Comparison of ENCODE assay signal across 9 mouse cellular contexts in the genomic region with DNA sequence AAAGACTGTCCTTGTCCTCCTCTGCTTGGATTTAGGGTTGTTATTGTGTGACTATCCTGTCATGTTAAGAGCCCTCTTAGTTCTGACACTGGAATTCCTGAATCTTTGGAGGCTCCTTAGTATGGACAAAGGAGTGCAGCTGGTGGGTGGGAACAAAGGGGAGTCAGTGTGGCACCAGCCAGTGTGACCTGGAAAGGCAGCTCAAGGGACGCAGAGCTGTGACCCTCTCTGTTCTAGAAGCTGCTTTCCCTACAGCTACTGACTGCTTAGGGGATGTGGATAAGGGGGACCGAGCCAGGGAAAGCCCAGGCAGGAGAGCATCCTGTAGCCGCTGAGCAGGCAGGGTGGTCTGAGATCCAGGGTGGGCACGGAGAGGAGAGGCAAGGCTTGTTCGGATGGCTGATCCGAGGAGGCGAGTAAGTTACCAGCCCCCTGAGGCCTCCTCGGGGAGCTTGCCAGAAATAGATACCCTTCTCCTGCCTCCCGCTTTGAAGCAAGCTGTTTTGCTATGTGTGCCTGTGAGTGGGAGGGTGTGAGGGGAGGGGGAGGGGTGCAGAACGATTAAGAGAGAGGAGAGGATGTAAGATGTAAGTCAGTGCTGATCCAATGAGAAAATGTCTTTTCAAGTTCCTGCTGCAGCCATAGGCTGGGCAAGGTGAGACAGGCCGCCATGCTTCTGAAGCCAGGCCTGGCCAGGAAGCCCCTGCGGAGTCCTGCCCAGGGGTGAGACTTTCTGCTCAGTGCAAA.
DNase-seq lines count a peak whose midpoint lies in the region; ATAC-seq lines count a peak whose summit lies in the region.
"Had no signal": no experiment of that assay in that cellular context is flagged by ENCODE, and none has a peak within 500 bp of the region (broad histone marks: within the 10 kb centered on the region; RNA-seq: fewer than 3 reads in every experiment).

No protein-coding gene starts in this region.

- peak overlapping the region; percentile 59 for H3K4me2 ChIP-seq in heart, embryonic 13.5 days

- peak overlapping the region; percentile 13; the same call in 1 of the 2 replicates for H3K4me3 ChIP-seq in heart, embryonic 13.5 days
- peak overlapping the region; percentile 27 for H3K4me3 ChIP-seq in midbrain, embryonic 10.5 days
- H3K4me3 ChIP-seq: erythroblast, embryonic 14.5 days had no signal

- 14% methylated on average over 12 of the region's 12 CpGs for WGBS in heart, embryonic 13.5 days
- WGBS in midbrain, embryonic 10.5 days, result 16% methylated on average over 12 of the region's 12 CpGs

- peak; percentile 48; the same call in 1 of the 2 replicates for ATAC-seq in heart, embryonic 13.5 days (ENCODE audit: extremely low read depth, insufficient number of reproducible peaks, low FRiP score, low TSS enrichment)
- ATAC-seq in frontal cortex, adult (ENCODE audit: low TSS enrichment), result peak; percentile 80

- H3K9ac ChIP-seq in heart, embryonic 13.5 days, result peak overlapping the region; percentile 74

- no peaks in the 10 kb centered on the region for H3K36me3 ChIP-seq in heart, embryonic 13.5 days
- H3K36me3 ChIP-seq in midbrain, embryonic 10.5 days, result no peaks in the 10 kb centered on the region

- no peaks in the 10 kb centered on the region for H3K9me3 ChIP-seq in heart, embryonic 13.5 days
- no peaks in the 10 kb centered on the region for H3K9me3 ChIP-seq in midbrain, embryonic 10.5 days (replicated peaks)

- peak overlapping the region; percentile 87 for H3K27ac ChIP-seq in heart, embryonic 13.5 days (replicated peaks)
- peak overlapping the region; percentile 75 for H3K27ac ChIP-seq in midbrain, embryonic 10.5 days (replicated peaks)

- H3K27me3 ChIP-seq in heart, embryonic 13.5 days (replicated peaks), result no peaks in the 10 kb centered on the region
- peaks cover 55% of the 10 kb centered on the region for H3K27me3 ChIP-seq in midbrain, embryonic 10.5 days (ENCODE audit: low read depth, poor library complexity, severe bottlenecking)

- DNase-seq in heart, postnatal 36 days, result no peak
- DNase-seq in cerebellum, postnatal 10 days, result peak; percentile 88 to 93
- DNase-seq in midbrain, embryonic 10.5 days (ENCODE audit: low spot score), result peak; percentile 45
- peak; percentile 41 for DNase-seq in thymus, postnatal 4 days
- DNase-seq in urinary bladder, postnatal 14 days (ENCODE audit: low spot score), result no peak
- DNase-seq in kidney, adult 11 months, result no peak

- intact Hi-C loops in heart, postnatal 36 days (cut with DNase I), result loop anchor here (5.0 kb wide), 1 partner anchor 59 kb away; no protein-coding TSS in a partner anchor

- peaks cover 53% of the 10 kb centered on the region for H3K4me1 ChIP-seq in heart, embryonic 13.5 days
- peaks cover 26% of the 10 kb centered on the region for H3K4me1 ChIP-seq in midbrain, embryonic 10.5 days

Comparison
In these comparisons a context has a peak if more than half of its experiments do, and no peak if none do; other contexts are left out.
1. DNase-seq: peak in cerebellum, postnatal 10 days (2 of 2), midbrain, embryonic 10.5 days (single experiment) and thymus, postnatal 4 days (single experiment); none in heart, postnatal 36 days (0 of 2), urinary bladder, postnatal 14 days (single experiment) and kidney, adult 11 months (single experiment).